Mouse (Mus musculus): ENCODE measurements around the gene Olfr1024.

- TF ChIP-seq CTCF (IDR thresholded peaks at IDR 0.05; ENCODE audit: low read depth, low read length) (no peak), EP300 (IDR thresholded peaks at IDR 0.05; ENCODE audit: insufficient read depth, low read depth, low read length) (no peak)
These were observed 8.3 kb upstream of the Olfr1024 start for GRCm38 (mm10) chr2:85913197-85913596.

Measured in ES-Bruce4 (cell line).